Mouse (Mus musculus): ENCODE results near the gene Dgkq. TPM values are rescaled to one million over a fixed set of nuclear protein-coding genes. Genes with fewer than 3 reads are reported as not detected.
A peak's percentile ranks its signal among the peaks of the same experiment; 100 is the strongest.

Gene Dgkq
- polyA plus RNA-seq, 1 experiment from 2014 or later = 5.8 TPM

DNA sequence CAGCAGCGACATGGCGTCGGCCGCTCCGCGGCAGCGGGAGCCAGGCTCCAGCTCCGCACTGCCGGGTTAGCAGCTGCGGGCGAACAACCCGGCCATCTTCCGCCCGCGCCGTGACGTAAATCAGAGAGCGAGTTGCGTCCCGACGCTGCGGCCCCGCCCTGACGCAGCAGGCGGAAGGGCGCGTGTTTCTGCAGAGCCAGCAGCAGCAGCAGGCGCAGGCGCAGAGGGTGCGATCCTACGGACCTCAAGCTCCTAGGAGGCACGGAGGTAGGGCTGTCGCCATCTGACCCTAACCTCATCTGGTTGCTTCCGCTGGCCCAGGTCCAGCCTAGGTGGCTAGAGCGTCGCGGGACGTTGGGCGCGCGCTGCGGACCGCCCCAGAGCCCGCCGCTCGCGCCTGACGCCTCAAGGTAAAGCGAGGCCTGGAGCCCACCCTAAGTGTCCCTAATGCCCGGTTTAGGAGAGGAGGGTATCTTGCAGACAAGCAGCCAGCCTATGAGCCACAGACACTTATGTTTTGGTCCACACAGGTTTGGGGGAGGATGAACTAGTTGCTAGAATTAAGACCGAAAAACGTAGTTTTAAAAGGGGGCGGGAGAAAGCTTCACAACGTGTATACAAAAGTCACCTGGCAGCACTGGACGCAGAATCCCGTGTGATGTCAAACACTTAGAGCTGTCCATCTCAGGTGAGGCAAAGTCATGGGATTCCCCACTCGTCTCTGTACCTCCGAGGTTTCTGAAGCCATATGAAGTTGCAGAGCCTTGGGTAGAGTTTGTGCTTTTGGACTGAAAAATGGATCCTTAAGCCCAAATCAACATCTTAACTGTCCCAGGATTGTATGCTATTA lies 39.6 kb downstream of the Dgkq start, which contains the start of the genes Gak and Tmem175:
Gene Gak, minus strand, starts transcription at position 122 of the 850 bp plus-strand sequence.
Gene Tmem175, plus strand, starts transcription at position 137 of the 850 bp plus-strand sequence.
- under 1% methylated on average over 58 of the region's 58 CpGs for WGBS (ENCODE audit: missing documents)
- peaks cover 2% of the 10 kb centered on the region; the same call in 1 of the 2 replicates for H3K36me3 ChIP-seq (ENCODE audit: inconsistent target)
- H3K4me3 ChIP-seq (ENCODE audit: inconsistent target) = peak within 1 kb of the TSS; percentile 96
- peaks cover 55% of the 10 kb centered on the region for H3K79me2 ChIP-seq (ENCODE audit: inconsistent target)
- peak within 1 kb of the TSS; percentile 82 for H3K27ac ChIP-seq

DNA sequence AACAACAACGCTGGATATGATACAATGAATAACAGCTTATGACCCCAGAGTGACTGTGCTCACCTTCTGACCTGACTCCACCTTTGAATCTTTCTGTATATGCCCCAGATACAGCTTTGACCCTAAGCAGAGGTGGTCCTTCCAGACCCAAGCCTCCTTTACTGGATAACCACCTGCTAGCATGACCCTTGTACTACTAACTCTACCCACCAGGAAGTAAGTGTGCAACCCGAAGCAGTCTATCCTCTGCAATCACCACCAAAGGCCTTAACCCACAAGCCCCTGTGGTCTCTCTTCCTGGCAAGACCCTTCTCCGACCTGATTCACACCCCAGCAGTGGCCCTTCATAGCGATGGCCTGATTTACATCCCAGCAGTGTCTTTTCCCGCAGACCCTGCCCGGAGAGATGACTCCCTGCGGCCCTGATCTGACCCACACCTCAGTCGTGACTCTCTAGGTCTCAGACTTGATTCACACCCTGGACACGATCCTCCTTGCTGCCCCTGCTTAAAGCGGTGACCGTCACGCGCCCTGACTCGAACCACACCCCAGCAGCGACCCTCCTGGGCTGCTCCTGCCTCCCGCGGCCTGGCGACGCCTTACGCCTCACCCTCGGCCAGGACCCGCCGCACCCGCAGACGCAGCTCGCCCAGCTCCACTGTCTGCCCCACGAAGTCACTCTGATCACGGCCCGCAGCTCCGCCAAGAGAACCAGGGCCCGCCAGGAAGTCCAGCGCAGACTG lies 40.4 kb downstream of the Dgkq start:
- Histone ChIP-seq H3K36me3 (ENCODE audit: inconsistent target) (peaks cover 10% of the 10 kb centered on the region), H3K27ac (peak overlapping the region; percentile 82), H3K4me3 (ENCODE audit: inconsistent target) (peak overlapping the region; percentile 96), H3K79me2 (ENCODE audit: inconsistent target) (peaks cover 63% of the 10 kb centered on the region)
- WGBS (ENCODE audit: missing documents) = 1% methylated on average over 32 of the region's 32 CpGs

DNA sequence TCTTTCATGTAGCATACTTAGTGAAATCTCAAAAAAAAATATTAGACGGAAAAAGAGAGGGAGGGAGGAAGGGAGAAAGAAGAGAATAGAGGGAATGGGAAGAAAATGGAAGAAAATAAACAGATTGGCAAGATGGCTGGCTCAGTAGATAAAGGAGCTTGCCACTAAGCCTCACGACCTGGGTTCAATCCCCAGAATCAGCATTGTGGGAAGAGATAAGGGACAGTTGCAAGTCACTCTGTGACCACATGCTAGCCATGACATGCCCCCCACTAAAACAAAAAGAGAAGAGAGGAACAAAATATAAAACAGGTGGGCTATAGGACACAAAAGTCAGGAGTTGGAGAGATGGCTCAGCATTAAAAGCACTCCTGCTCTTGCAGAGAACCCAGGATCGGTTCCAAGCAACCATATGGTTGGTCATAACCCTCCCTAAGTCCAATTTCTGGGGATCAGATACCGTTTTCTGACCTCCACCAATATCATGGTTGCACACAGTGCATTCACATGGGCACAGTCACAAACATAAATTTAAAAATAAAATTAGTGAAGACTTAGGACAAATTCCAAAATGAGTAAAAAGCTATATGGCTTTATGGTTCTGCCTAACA lies 43.3 kb downstream of the Dgkq start:
- WGBS (ENCODE audit: missing documents) = 86% methylated on average over 4 of the region's 4 CpGs
- Histone ChIP-seq H3K79me2 (ENCODE audit: inconsistent target) (peaks cover 92% of the 10 kb centered on the region), H3K27ac (peak overlapping the region; percentile 17)

DNA sequence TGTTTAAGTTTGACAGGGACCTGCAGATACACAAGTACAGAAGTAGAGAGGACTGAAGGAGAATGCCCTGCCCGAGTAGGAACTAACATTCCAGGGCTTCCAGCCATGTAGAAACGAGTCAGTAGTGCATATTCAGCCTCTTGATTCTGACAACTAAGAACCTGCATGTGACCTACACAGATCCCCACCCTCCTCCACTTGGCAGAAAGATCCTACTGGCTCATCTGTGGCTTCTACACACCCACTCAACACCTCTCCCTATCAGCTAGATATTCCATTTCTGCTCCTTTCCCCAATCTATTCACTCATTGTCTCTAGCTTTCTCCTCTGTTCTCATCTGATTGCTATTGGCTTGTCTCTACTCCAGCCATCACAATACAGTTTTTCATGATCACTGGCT lies 47.6 kb downstream of the Dgkq start:
- Histone ChIP-seq H3K79me2 (ENCODE audit: inconsistent target) (peaks cover 100% of the 10 kb centered on the region), H3K27ac (no peak overlapping the region), H3K36me3 (ENCODE audit: inconsistent target) (peaks cover 60% of the 10 kb centered on the region), H3K4me3 (ENCODE audit: inconsistent target) (no peak overlapping the region)
- WGBS (ENCODE audit: missing documents) = 100% methylated on average over 2 of the region's 2 CpGs

More for the DNA sequence above, 43.3 kb downstream of the Dgkq start:
- Histone ChIP-seq H3K36me3 (ENCODE audit: inconsistent target) (peaks cover 39% of the 10 kb centered on the region), H3K4me3 (ENCODE audit: inconsistent target) (no peak overlapping the region)

DNA sequence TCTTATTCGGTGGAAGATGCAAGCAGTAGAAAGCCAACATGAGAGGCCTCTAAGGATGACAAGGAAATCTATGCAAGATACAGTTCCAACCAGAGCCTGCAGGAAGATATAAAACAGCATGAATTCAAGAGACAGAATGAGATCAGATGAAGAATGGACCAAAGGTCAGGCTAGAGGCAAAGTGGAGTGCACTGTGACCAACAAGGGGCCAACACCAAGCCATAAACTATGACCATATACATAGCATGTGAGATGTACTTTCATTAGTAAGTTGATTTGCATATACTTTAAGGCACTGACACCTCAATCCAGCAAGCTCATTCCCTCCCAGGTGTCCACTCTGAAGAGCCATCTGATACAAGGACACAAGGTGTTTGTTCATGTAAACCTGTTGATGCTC lies 59.0 kb downstream of the Dgkq start:
- H3K4me3 ChIP-seq (ENCODE audit: inconsistent target) = no peak overlapping the region
- peaks cover 96% of the 10 kb centered on the region for H3K36me3 ChIP-seq (ENCODE audit: inconsistent target)
- H3K79me2 ChIP-seq (ENCODE audit: inconsistent target) = peaks cover 36% of the 10 kb centered on the region
- WGBS (ENCODE audit: missing documents) = 100% methylated on average over 1 of the region's 1 CpGs
- no peak overlapping the region for H3K27ac ChIP-seq

DNA sequence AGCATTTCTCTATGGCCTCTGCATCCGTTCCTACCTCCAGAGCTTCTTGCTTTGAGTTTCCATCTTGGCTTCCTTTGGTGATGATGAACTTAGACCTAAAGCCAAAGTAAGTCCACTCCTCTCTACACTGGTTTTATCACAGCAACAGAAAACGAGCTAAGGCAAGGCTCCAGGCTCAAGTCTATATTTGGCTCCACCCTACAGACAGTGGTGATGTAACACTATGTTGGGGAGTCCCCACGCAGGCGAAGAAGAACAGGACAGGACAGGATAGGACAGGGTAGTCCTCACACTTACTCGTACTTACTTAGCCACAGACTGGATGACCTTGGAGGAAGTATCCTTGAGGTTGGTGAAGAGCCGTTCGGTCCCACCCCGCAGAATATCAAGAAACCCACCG lies 66.9 kb downstream of the Dgkq start:
- Histone ChIP-seq H3K4me3 (ENCODE audit: inconsistent target) (no peak overlapping the region), H3K79me2 (ENCODE audit: inconsistent target) (no peaks in the 10 kb centered on the region; the same call in 1 of the 2 replicates), H3K27ac (no peak overlapping the region), H3K36me3 (ENCODE audit: inconsistent target) (peaks cover 99% of the 10 kb centered on the region)
- WGBS (ENCODE audit: missing documents) = 77% methylated on average over 9 of the region's 9 CpGs

DNA sequence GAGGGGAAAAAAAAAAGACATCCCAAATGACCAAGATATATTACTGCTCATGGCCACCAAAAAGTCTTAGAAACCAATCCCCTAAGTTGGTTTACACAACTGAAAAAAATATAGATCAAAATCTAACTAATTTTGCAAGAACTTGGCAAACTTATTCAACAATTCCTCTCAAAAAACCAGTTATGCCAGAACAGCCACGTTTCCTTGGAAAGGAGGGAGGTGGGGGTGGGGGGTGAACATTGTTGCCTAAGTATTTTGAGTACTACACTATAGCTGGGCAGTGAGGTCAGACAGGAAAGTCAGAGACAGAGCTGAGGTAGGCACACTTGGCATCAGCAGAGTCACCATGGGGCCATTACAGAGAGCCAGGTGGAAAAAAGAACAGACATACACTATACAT lies 69.5 kb downstream of the Dgkq start:
- H3K4me3 ChIP-seq (ENCODE audit: inconsistent target) = no peak overlapping the region
- WGBS (ENCODE audit: missing documents) = 92% methylated on average over 1 of the region's 1 CpGs
- H3K36me3 ChIP-seq (ENCODE audit: inconsistent target) = peaks cover 99% of the 10 kb centered on the region
- no peak overlapping the region for H3K27ac ChIP-seq
- no peaks in the 10 kb centered on the region; the same call in 1 of the 2 replicates for H3K79me2 ChIP-seq (ENCODE audit: inconsistent target)

Other genes with a start within 250 kb of the Dgkq start
- 215 to 532 TPM (median 387 TPM) in 3 replicates for gene Atp5k, start 235.2 kb downstream of the Dgkq start, polyA plus RNA-seq (2018)
- 2.4 to 8.0 TPM (median 3.1 TPM) in 3 replicates for gene Mfsd7a, start 220.8 kb downstream of the Dgkq start, polyA plus RNA-seq (2018)
- gene Pcgf3, start 208.4 kb downstream of the Dgkq start, polyA plus RNA-seq (2018) = 8.5 to 9.6 TPM (median 9.1 TPM) in 3 replicates
- not detected in 3 replicates for gene Cplx1, start 119.6 kb downstream of the Dgkq start, polyA plus RNA-seq (2018)
- gene Gak, start 39.9 kb downstream of the Dgkq start, polyA plus RNA-seq (2018) = 90.7 to 115 TPM (median 92.4 TPM) in 3 replicates
- 20.7 to 30.7 TPM (median 24.4 TPM) in 3 replicates for gene Tmem175, start 39.9 kb downstream of the Dgkq start, polyA plus RNA-seq (2018)
- 33.4 to 53.3 TPM (median 50.8 TPM) in 3 replicates for gene Idua, start 9.3 kb downstream of the Dgkq start, polyA plus RNA-seq (2018)
- not detected in 3 replicates for gene Slc26a1, start 5.9 kb upstream of the Dgkq start, polyA plus RNA-seq (2018)
- gene Fgfrl1, start 22.7 kb upstream of the Dgkq start, polyA plus RNA-seq (2018) = 0.64 to 1.9 TPM (median 1.3 TPM) in 3 replicates
- not detected in 3 replicates for gene Rnf212, start 105.3 kb upstream of the Dgkq start, polyA plus RNA-seq (2018)
- gene Tmed11, start 125.7 kb upstream of the Dgkq start, polyA plus RNA-seq (2018) = not detected in 3 replicates
- gene Vmn2r8, start 139.2 kb upstream of the Dgkq start, polyA plus RNA-seq (2018) = not detected in 3 replicates
- not detected in 3 replicates for gene Vmn2r9, start 182.9 kb upstream of the Dgkq start, polyA plus RNA-seq (2018)

Measured in macrophage (primary cell).